Mouse (Mus musculus) olfactory bulb, adult 2 months (tissue): ENCODE results near the gene Slc17a7. TPM values are rescaled to one million over a fixed set of nuclear protein-coding genes. Genes with fewer than 3 reads are reported as not detected.
A peak's percentile ranks its signal among the peaks of the same experiment; 100 is the strongest.

Source experiments
- H3K27ac ChIP-seq: fragments of 200-500 bp; 2 replicates; pipeline ENCODE4 v1.5.1; 2012; ENCODE audit warnings: low read depth, low read length; ENCODE audit not compliant: insufficient read depth
- H3K4me1 ChIP-seq: fragments of 200-500 bp; 2 replicates; pipeline ENCODE4 v1.6.1; 2012; ENCODE audit warnings: low read length; ENCODE audit not compliant: control insufficient read depth, insufficient read depth
- H3K4me3 ChIP-seq: fragments of 200-500 bp; 2 replicates; pipeline ENCODE4 v1.5.1; 2012; ENCODE audit warnings: mild to moderate bottlenecking, low read depth, low read length, moderate library complexity; ENCODE audit not compliant: insufficient read depth
- CTCF ChIP-seq: fragments of 200-500 bp; IDR thresholded peaks from 2 replicates; pipeline ENCODE4 v1.5.1; 2012; ENCODE audit warnings: low read depth, mild to moderate bottlenecking, low read length, moderate library complexity; ENCODE audit not compliant: insufficient read depth
- POLR2A ChIP-seq: fragments of 200-500 bp; IDR thresholded peaks from 2 replicates; pipeline ENCODE4 v1.6.1; 2012; ENCODE audit warnings: mild to moderate bottlenecking, low read depth, low read length, moderate library complexity; ENCODE audit not compliant: insufficient read depth
- WGBS: fragments of 180-500 bp; shearing (Covaris S2); methylation state at CpG from one replicate; pipeline ENCODE4 v1.1.7; 2018; 5-methylcytosine and 5-hydroxymethylcytosine counted together
- polyA plus RNA-seq: library from polyadenylated mRNA; stranded (reverse); fragments of >200 nt; gene quantifications from 2 replicates; pipeline ENCODE4 v1.2.4, GENCODE M21; 2012; ENCODE audit warnings: low replicate concordance; ENCODE audit not compliant: missing spikeins, insufficient read depth, insufficient read length

Gene Slc17a7
- polyA plus RNA-seq, result not detected in 2 replicates

DNA sequence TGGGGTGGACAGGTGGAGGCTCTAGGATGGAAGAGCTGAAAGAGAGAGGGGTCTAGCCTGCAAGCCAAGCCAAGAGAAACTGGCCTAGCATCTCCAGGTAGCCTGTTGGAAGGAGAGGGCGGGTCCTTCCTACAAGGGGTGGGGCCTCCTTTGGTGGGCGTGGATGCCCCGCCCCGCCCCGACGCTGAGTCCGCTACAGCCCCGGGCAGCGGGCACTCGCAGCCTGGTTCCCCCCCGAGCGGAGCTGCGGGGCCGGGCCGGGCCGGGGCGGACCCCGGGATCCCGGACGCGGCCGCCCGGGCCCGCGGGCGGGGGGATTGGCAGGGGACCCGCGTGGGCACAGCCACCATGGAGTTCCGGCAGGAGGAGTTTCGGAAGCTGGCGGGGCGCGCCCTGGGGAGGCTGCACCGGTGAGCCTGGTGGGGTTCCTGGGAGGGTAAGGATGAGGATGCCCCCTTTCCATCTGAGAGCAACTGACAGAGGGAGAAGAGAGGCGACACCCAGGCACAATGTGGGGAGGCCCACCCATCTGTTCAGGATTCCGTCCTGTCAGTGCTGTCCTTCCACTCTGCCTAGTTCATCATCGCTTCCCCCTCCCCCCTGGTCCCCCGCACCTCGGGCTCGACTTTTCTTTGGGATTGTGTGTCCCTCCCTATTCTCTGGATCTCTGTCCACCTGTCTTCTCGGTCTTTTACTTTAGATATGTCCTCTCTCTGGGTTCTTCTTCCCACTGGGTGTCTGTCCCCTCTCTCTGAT lies at the start of gene Slc17a7:
Gene Slc17a7 (plus strand): TSS at position 215 of the 756 bp plus-strand sequence.
- peaks cover 12% of the 10 kb centered on the region for H3K4me1 ChIP-seq
- H3K4me3 ChIP-seq, result peak within 1 kb of the TSS; percentile 28
- no peak within 1 kb of the TSS for H3K27ac ChIP-seq
- WGBS, result 2% methylated on average over 41 of the region's 41 CpGs
- no peak for TF ChIP-seq POLR2A

DNA sequence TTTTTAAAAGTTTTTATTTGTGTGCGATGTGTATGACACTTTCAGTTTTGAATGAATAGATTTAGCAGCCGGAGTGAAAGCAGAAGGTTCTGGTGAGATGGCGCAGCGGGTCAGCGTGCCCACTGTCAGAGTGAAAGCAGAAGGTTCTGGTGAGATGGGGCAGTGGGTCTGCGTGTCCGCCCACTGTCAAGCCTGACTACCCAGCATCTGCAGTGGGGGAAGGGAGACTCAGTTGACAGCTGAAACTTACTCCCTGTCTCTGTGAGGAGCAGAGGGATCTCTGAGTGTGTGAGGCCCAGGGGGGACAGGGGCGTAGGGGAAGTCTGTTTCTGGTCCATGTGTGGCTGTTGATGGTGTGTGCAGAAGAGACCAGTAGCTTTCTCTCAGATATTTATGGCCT lies 46.2 kb upstream of the Slc17a7 start:
- 85% methylated on average over 8 of the region's 8 CpGs for WGBS
- Histone ChIP-seq H3K27ac (no peak overlapping the region), H3K4me1 (0 out of 2 replicates have a peak, but pooled peaks cover 3% of the 10 kb centered on the region), H3K4me3 (no peak overlapping the region)
- no peak for TF ChIP-seq POLR2A
- no peak for TF ChIP-seq CTCF

DNA sequence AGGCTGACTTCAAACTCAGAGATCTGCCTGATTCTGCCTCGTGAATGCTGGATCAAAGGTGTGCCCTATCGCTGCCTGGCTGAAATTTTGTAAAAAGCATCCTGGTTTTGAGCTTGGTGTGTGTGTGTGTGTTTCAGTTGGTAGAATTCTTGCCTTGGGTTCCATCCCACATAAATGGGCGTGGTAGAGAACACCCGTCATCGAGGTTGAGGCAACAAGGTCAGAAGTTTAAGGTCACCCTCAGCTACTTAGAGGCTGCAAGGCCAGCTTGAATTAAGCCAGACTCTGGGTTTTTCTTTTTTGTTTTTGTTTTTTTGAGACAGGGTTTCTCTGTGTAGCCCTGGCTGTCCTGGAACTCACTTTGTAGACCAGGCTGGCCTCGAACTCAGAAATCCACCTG lies 45.4 kb upstream of the Slc17a7 start:
- H3K4me1 ChIP-seq, result peaks cover 11% of the 10 kb centered on the region
- WGBS, result 91% methylated on average over 6 of the region's 6 CpGs
- H3K4me3 ChIP-seq, result no peak overlapping the region
- no peak for TF ChIP-seq CTCF
- TF ChIP-seq POLR2A, result no peak
- no peak overlapping the region for H3K27ac ChIP-seq

GRCm38 (mm10) chr7:45119780-45120709 lies 43.7 kb upstream of the Slc17a7 start:
- Histone ChIP-seq H3K4me3 (no peak overlapping the region), H3K4me1 (peaks cover 11% of the 10 kb centered on the region), H3K27ac (no peak overlapping the region)
- TF ChIP-seq POLR2A (no peak), CTCF (no peak)
- WGBS, result 76% methylated on average over 5 of the region's 5 CpGs

GRCm38 (mm10) chr7:45121404-45121803 lies 42.3 kb upstream of the Slc17a7 start:
- 58% methylated on average over 8 of the region's 8 CpGs for WGBS
- Histone ChIP-seq H3K4me1 (peaks cover 12% of the 10 kb centered on the region), H3K27ac (0 out of 2 replicates have a peak overlapping the region, but pooled peaks have one; percentile 20), H3K4me3 (no peak overlapping the region)
- TF ChIP-seq POLR2A (no peak), CTCF (no peak)

GRCm38 (mm10) chr7:45121966-45122365 lies 41.8 kb upstream of the Slc17a7 start:
- no peak for TF ChIP-seq CTCF
- TF ChIP-seq POLR2A, result no peak
- H3K4me1 ChIP-seq, result peaks cover 18% of the 10 kb centered on the region
- H3K27ac ChIP-seq, result peak overlapping the region; percentile 20; the same call in 1 of the 2 replicates
- H3K4me3 ChIP-seq, result no peak overlapping the region

- 82% methylated on average over 15 of the region's 15 CpGs for WGBS
- no peak for TF ChIP-seq CTCF
- TF ChIP-seq POLR2A, result no peak
- no peak overlapping the region for H3K27ac ChIP-seq
- peak overlapping the region; percentile 74 for H3K4me3 ChIP-seq
- peaks cover 22% of the 10 kb centered on the region for H3K4me1 ChIP-seq
Observed at GRCm38 (mm10) chr7:45122561-45123185, 41.1 kb upstream of the Slc17a7 start.

DNA sequence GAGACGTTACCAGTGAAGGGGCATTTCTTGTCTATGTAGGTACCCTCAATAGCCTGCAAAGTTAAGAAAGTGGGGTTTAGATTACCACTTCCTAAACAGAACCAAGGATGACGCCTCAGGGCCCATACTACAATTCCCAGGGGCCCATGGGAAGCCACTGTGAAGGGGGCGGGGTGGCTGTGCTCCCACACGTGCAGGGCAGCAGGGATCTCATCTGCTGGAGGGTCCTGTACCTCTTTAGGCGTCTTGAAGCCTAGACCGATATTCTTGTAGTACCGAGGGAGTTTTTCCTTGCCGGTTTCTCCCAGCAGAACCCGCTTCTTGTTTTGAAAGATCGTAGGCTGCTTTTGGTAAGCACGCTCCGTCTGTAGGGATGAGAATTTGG lies 40.6 kb upstream of the Slc17a7 start:
- Histone ChIP-seq H3K27ac (no peak overlapping the region), H3K4me3 (peak overlapping the region; percentile 74), H3K4me1 (peaks cover 22% of the 10 kb centered on the region)
- TF ChIP-seq POLR2A (no peak), CTCF (no peak)
- 16% methylated on average over 12 of the region's 12 CpGs for WGBS
